In genomic region chr15:82783800-82784199, GRCm38 (mm10) we compare ENCODE assay signal across 27 mouse cellular contexts. TPM values are rescaled to one million over a fixed set of nuclear protein-coding genes. Genes with fewer than 3 reads are reported as not detected.
"Had no signal": no experiment of that assay in that cellular context is flagged by ENCODE, and none has a peak within 500 bp of the region (broad histone marks: within the 10 kb centered on the region; RNA-seq: fewer than 3 reads in every experiment).

No protein-coding gene starts in this region.

- H3K9ac ChIP-seq: liver, embryonic 13.5 days; liver, embryonic 15.5 days; midbrain, embryonic 12.5 days; neural tube, embryonic 13.5 days; neural tube, embryonic 15.5 days had no signal

- H3K27ac ChIP-seq: liver, embryonic 13.5 days; liver, embryonic 15.5 days; midbrain, embryonic 10.5 days; midbrain, embryonic 12.5 days; neural tube, embryonic 13.5 days; neural tube, embryonic 15.5 days had no signal

- H3K9me3 ChIP-seq: liver, embryonic 13.5 days; liver, embryonic 15.5 days; midbrain, embryonic 10.5 days; midbrain, embryonic 12.5 days; neural tube, embryonic 13.5 days; neural tube, embryonic 15.5 days had no signal

- H3K36me3 ChIP-seq: liver, embryonic 13.5 days; liver, embryonic 15.5 days; midbrain, embryonic 10.5 days; midbrain, embryonic 12.5 days; neural tube, embryonic 13.5 days; neural tube, embryonic 15.5 days had no signal

- H3K4me2 ChIP-seq: liver, embryonic 11.5 days; liver, embryonic 13.5 days; liver, embryonic 15.5 days; midbrain, embryonic 12.5 days; neural tube, embryonic 13.5 days; neural tube, embryonic 15.5 days had no signal

- H3K4me3 ChIP-seq: liver, embryonic 13.5 days; liver, embryonic 15.5 days; midbrain, embryonic 10.5 days; midbrain, embryonic 12.5 days; myocyte; neural tube, embryonic 13.5 days; neural tube, embryonic 15.5 days had no signal

- DNase-seq: liver, embryonic 13.5 days; lung, adult 18-20 months; lung, postnatal 14 days; midbrain, embryonic 14.5 days; retina, postnatal 1 day; right cerebral cortex, adult 18-20 months; right cerebral cortex, postnatal 25 days; right cerebral cortex, postnatal 4 days; spleen, adult 18-20 months; thymus, adult 18-20 months; thymus, postnatal 14 days; thymus, postnatal 36 days had no signal

- H3K4me1 ChIP-seq: liver, embryonic 13.5 days; liver, embryonic 15.5 days; midbrain, embryonic 10.5 days; midbrain, embryonic 12.5 days; neural tube, embryonic 13.5 days; neural tube, embryonic 15.5 days had no signal

- H3K27me3 ChIP-seq: liver, embryonic 13.5 days; liver, embryonic 15.5 days; midbrain, embryonic 12.5 days; neural tube, embryonic 13.5 days; neural tube, embryonic 15.5 days had no signal

- ATAC-seq: midbrain, embryonic 16.5 days had no signal

RNA-seq across cellular contexts. Expression of gene Cyp2d26, which starts 10.3 kb away (rescaled TPM):
- total RNA-seq: megakaryocyte, adult 5-6 weeks; megakaryocyte-erythroid progenitor cell, adult 5-6 weeks had no signal
- polyA plus RNA-seq: midbrain, embryonic 10.5 days; midbrain, embryonic 12.5 days; myocyte; neural tube, embryonic 11.5 days; neural tube, embryonic 15.5 days had no signal

RNA-seq across cellular contexts. Expression of gene Cyp2d40, which starts 19.8 kb away (rescaled TPM):
- total RNA-seq: megakaryocyte, adult 5-6 weeks; megakaryocyte-erythroid progenitor cell, adult 5-6 weeks had no signal
- polyA plus RNA-seq: liver, embryonic 11.5 days; liver, embryonic 13.5 days; midbrain, embryonic 10.5 days; midbrain, embryonic 12.5 days; midbrain, embryonic 14.5 days; midbrain, embryonic 16.5 days; myocyte; neural tube, embryonic 11.5 days; neural tube, embryonic 13.5 days; neural tube, embryonic 15.5 days; small intestine, adult 2 months; stomach, embryonic 14.5 days; stomach, embryonic 16.5 days; thymus, postnatal 0 days had no signal
